Mouse (Mus musculus): ENCODE data around the gene Trpm1. TPM values are rescaled to one million over a fixed set of nuclear protein-coding genes. Genes with fewer than 3 reads are reported as not detected.
A peak's percentile ranks its signal among the peaks of the same experiment; 100 is the strongest.
"Not testable (repeated sequence)": the region's sequence is repeated elsewhere in the genome, so short reads cannot be mapped to it uniquely, and the experiment has no call there.

Trpm1 gene
- 0.27 and 0.44 TPM in 2 replicates for polyA plus RNA-seq (2012; rRNA removed)

GRCm38 (mm10) chr7:64153535-64153934 lies at the start of gene Trpm1:
Gene Trpm1, plus strand, starts transcription at chr7:64153835.
- no peak for DNase-seq (ENCODE audit: extremely low spot score in 1 of 2, low spot score in 1 of 2)

GRCm38 (mm10) chr7:64122131-64122715 lies 31.4 kb upstream of the Trpm1 start:
- peak; percentile 5 to 60 for DNase-seq (ENCODE audit: extremely low spot score in 1 of 2, low spot score in 1 of 2)

DNA sequence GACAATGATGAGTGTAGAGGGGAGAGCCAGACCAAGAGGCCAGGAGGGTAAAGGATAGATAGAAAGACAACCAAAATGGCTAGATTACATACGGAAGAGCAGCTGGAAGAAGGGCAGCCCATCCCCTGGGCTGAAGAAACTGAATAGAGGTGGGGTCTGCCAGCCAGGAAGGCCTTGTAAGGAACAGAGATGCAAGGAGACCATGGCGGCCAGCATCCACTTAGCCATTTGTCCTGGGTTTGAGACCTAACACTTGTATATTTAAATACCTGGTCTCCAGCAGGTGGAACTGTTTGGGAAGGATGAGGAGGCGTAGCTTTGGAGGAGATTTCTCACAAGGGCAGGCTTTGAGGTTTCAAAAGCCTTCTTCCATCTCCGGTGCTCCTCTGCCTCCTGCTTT lies 29.9 kb upstream of the Trpm1 start:
- no peak for DNase-seq (ENCODE audit: extremely low spot score in 1 of 2, low spot score in 1 of 2)

DNA sequence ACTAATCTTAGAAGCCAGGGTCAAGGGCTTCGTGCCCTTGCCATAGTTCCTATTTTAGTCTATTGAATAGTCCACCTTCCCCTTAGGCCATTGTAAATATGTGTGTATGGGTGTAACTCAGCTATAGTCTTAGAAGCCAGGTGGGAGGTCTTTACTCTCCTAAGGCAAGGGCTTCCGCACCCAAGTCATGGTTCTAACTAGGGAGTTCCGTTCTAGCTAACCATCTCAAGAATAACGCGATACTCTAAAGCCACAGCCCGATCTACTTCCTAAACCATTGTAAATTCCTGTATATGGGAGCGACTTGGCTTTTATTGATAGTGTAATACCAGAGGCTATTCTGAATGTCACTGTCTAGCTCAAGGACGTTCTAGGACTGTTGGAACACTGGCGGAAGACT lies 27.6 kb upstream of the Trpm1 start:
- DNase-seq (ENCODE audit: extremely low spot score in 1 of 2, low spot score in 1 of 2): not testable (repeated sequence)

DNA sequence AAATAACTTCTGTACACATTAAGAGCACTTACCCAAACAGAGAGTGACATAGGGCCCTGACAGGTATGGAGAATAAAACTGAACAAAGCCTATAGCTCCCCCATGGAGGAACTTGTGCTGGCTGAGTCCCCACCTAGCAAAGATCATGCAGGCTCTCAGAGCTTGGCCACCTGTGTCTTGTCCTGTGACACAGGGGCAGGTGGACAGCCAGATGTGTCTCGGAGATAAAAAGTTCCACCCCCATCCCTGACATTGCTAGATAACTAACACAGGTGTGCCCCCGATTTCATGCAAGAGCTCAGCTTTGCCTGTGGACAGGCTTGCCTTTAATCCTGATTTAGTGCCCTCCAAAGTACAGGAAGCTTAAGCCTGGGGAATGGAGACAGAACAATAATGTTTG lies 13.8 kb upstream of the Trpm1 start:
- no peak for DNase-seq (ENCODE audit: extremely low spot score in 1 of 2, low spot score in 1 of 2)

- no peak for DNase-seq (ENCODE audit: extremely low spot score in 1 of 2, low spot score in 1 of 2)
Measured at GRCm38 (mm10) chr7:64141301-64142032, 12.2 kb upstream of the Trpm1 start.

GRCm38 (mm10) chr7:64149337-64149736 lies 4.3 kb upstream of the Trpm1 start:
- DNase-seq (ENCODE audit: extremely low spot score in 1 of 2, low spot score in 1 of 2): no peak

GRCm38 (mm10) chr7:64149747-64150146 lies 3.9 kb upstream of the Trpm1 start:
- peak in 1 of 2 experiments; percentile 56 for DNase-seq (ENCODE audit: extremely low spot score in 1 of 2, low spot score in 1 of 2)

GRCm38 (mm10) chr7:64150436-64151080 lies 3.1 kb upstream of the Trpm1 start:
- DNase-seq (ENCODE audit: extremely low spot score in 1 of 2, low spot score in 1 of 2): no peak

GRCm38 (mm10) chr7:64155226-64155625 lies 1.6 kb downstream of the Trpm1 start:
- DNase-seq (ENCODE audit: extremely low spot score in 1 of 2, low spot score in 1 of 2): no peak

DNA sequence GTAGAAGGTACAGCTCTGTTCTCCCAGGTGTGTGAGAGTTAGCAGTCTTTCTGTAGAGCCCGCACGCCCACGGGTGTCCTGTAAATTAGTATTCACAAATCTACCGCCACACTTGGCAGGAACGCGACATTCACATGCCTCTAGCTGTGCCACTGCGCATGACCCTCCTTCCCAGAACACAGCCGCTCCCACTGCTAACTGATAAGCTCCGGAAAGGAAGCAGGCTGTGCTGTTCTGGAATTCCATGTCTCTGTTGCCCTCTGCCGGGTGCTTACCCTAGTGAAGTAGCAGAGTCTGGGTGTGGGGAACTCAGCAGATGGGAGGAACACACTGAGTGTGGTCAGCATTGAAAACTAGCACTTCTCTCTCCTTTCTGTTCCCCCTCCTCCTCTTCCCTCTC lies 2.1 kb downstream of the Trpm1 start:
- DNase-seq (ENCODE audit: extremely low spot score in 1 of 2, low spot score in 1 of 2): peak; percentile 88 to 91

DNA sequence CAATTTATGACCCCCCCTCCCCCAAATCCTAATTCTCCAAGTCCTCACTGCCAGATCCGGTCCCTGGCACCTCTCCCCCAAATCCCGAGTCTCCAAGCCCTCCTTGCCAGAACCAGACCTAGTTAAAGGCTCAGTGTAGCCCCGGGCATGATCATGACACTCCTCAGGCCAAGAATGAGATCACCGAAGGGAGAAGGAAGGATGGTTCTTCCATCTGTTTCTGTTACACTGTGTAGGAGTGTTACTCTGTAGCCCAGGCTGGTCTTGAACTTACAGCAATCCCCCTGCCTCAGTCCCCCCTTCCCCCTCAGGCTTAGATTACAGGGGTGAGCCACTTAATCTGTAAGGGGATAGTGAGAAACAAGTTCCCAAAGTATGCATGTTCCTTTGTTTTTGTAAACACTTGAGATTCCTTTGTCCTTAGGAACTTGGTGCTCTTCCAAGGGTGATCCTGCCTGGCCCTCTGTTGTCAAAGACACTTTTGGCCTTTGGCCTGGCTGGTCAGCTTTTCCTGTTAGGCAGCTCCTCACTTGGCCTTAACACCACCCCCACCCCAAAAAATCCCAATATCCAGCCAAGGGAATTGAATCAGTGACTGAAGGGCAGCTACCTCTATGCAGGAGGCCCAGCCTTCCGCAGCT lies 2.8 kb downstream of the Trpm1 start:
- DNase-seq (ENCODE audit: extremely low spot score in 1 of 2, low spot score in 1 of 2): no peak

DNA sequence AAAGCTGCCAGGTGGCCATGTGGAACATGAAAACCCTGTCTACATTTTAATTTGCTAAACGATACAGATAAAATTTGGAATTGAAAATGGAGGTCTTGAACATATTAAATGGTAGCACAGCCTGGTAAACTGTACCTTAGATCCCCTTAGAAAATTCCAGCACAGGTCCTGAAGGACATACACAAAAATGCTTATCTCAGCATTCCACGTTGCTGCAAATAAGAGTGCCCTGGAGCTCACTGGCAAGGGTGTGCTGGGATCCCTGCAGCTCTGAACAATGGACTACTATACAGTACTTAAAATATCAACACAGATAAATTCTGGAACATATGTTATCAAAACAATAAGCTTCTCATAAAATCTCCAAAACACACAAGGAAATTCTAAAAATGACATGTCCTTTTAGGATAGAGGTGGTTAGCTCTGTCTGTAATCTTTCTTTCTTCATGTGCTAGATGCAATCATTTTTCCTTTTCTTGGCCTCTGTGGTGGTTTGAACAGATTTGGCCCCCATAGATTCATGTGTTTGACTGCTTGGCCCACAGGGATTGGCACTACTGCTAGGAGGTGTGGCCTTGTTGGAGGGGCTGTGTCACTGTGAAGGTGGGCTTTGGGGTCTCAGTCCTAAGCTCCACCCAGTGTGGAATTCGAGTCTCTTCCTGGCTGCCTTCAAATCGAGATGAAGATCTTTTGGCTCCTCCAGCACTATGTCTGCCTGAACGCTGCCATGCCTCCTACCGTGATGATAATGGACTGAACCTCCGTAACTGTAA lies 3.5 kb downstream of the Trpm1 start:
- no peak for DNase-seq (ENCODE audit: extremely low spot score in 1 of 2, low spot score in 1 of 2)

DNA sequence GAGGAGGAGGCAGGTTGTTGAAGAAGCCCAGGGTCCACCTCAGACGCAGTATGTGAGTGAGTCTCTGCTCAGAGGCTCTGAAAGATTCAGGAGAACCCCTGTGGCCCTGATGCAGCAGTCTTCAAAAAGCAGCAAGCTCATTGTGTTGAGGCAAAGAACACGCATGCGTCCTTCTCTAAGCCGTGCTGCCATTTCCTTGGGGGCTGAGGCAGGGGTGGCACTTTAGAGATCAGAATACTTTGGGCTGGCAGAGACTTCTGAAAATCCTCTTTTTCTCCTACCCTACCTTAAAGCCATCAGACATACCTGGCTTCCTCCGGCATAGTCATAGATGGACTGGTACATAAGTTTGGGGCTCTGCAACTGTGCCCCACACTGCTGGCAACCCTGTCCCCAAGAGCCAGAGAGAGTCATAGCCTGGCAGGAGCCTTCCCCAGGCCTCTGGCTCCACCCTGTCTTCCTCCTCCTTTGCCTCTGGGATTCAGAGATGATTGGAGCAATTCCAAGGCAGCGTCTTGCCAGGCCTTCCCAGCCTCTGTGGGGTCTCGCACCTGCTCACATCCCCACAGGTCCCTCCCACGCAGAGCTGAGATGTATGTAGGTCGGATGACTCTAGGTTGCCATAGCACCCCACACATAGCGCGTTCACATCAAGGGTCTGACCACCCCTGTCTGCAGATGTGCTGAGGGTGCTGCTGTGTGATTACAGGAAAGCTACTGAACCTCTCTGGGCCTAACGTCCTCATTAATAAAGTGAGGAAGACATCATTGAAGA lies 4.8 kb downstream of the Trpm1 start:
- DNase-seq (ENCODE audit: extremely low spot score in 1 of 2, low spot score in 1 of 2): peak in 1 of 2 experiments; percentile 59

DNA sequence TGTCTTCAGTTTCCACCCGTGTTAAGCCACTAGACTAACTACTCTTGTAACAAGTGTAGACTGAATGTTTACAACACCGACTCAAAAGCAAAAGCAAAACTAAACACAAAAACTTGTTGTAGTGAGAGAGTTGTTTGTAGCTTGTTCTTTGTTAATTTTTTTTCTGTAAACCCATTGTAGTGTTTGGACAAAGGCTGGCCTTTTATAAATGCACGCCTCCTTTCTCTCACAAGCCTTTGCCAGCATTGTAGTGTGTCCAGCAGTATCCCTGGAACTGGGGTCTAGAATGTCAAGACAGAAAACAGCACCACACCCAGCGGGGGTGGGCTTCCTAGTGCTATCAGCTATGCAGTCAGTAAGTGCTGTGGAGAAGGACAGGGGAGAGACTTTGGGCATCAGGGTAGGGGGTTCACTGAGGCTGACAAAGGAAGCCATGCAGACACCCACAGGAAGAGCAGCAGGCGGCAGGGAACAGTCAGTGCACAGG lies 5.5 kb downstream of the Trpm1 start:
- no peak for DNase-seq (ENCODE audit: extremely low spot score in 1 of 2, low spot score in 1 of 2)

DNA sequence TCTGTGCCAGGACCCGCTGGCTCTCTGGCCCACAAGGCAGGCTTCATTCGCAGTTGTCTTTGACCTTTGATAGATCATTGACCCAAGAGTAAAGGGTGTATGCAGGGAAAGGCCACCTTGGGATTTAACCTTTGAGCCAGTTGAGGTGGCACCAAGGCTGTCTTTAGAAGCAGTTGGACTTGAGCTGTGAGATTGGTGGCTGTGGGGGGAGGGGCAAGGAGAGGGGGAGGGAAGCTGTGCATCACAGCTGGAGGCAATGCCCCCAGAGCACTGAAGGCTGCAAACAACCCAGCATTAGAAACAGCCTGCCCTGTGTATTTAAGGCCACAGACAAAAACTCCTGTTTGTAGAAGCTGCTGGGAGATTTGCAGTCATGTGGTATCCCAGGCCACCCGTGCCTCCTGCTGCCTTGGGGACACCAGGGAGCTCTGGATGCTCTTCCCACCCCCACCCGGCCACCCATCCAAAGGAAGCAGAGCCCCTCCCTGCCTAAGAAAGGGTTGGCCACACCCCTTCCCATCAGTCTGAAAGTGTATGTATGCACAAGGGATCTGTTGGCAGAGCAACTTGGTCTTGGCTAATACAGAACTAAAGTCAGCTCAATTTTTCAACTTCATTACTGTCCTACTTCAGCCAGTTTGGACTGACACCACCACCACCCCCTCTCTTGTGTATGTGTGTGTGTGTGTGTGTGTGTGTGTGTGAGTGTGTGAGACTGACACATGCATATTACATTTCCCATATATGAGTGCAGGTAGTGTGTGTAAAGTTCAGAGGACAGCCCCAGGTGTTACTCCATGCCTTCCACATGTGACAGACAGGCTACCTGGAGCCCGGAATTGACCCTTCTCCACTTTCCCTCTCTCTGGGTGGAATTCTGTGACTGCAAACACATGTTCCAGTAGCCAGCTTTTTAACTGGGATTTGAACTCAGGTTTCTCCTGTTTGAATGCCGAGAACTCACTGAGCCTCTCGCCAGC lies 6.3 kb downstream of the Trpm1 start:
- DNase-seq (ENCODE audit: extremely low spot score in 1 of 2, low spot score in 1 of 2): no peak

- DNase-seq (ENCODE audit: extremely low spot score in 1 of 2, low spot score in 1 of 2): peak; percentile 82 to 85
Measured at GRCm38 (mm10) chr7:64160737-64161470, 7.3 kb downstream of the Trpm1 start.

DNA sequence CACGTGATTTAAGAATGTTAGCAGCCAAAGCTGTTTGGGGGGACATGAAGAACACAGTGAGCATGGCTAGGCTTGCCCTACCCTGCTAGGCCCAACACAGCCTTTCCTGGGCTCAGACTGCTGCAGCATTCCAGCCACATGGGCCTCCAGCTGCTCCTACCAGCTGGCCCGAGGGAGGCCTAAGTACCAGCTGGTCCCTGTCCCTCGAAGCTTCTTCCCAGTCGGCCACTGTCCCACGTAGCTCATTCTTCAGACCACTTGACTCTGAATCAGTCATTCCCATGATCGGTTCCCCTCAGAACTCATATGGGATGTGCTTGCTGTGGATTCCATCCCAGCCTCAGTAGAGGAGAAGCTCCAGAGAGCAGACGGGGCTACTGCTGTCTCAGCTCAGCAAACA lies 8.4 kb downstream of the Trpm1 start:
- no peak for DNase-seq (ENCODE audit: extremely low spot score in 1 of 2, low spot score in 1 of 2)

All from frontal cortex, adult 2 months (tissue).